Mouse (Mus musculus) limb, embryonic 15.5 days (tissue): ENCODE results near the gene Pcsk6. TPM values are rescaled to one million over a fixed set of nuclear protein-coding genes. Genes with fewer than 3 reads are reported as not detected.
A peak's percentile ranks its signal among the peaks of the same experiment; 100 is the strongest.

Experiments used
- ATAC-seq: fragments of 200-750 bp; cut with Nextera tagmentation; 2 replicates; pipeline ENCODE4 v1.8.0; 2017; ENCODE audit warnings: low read depth, moderate TSS enrichment; ENCODE audit not compliant: insufficient number of reproducible peaks, low FRiP score, low TSS enrichment
- H3K27ac ChIP-seq: fragments of 300-500 bp; sonication (generic); 2 replicates; pipeline ENCODE4 v1.5.1; 2015; ENCODE audit warnings: moderate library complexity, mild to moderate bottlenecking, inconsistent platforms
- H3K27me3 ChIP-seq: fragments of 300-500 bp; sonication (generic); 2 replicates; pipeline ENCODE4 v1.6.1; 2015; ENCODE audit warnings: inconsistent platforms
- H3K36me3 ChIP-seq: fragments of 300-500 bp; sonication (generic); 2 replicates; pipeline ENCODE4 v1.6.1; 2015; ENCODE audit warnings: inconsistent platforms
- H3K4me1 ChIP-seq: fragments of 300-500 bp; sonication (generic); 2 replicates; pipeline ENCODE4 v1.6.1; 2015; ENCODE audit warnings: inconsistent platforms
- H3K4me2 ChIP-seq: fragments of 300-500 bp; sonication (generic); 2 replicates; pipeline ENCODE4 v1.6.1; 2015; ENCODE audit warnings: mild to moderate bottlenecking, inconsistent platforms
- H3K4me3 ChIP-seq: fragments of 300-500 bp; sonication (generic); 2 replicates; pipeline ENCODE4 v1.5.1; 2015; ENCODE audit warnings: mild to moderate bottlenecking, inconsistent platforms
- H3K9ac ChIP-seq: fragments of 300-500 bp; sonication (generic); 2 replicates; pipeline ENCODE4 v1.6.1; 2015; ENCODE audit warnings: inconsistent platforms
- H3K9me3 ChIP-seq: fragments of 300-500 bp; sonication (generic); 2 replicates; pipeline ENCODE4 v1.6.1; 2016; ENCODE audit warnings: inconsistent platforms
- WGBS: fragments of 180-500 bp; shearing (Covaris S2); methylation state at CpG from one replicate; pipeline ENCODE4 v1.1.7; 2015; 5-methylcytosine and 5-hydroxymethylcytosine counted together
- polyA plus RNA-seq: library from polyadenylated mRNA; unstranded; fragments of >200 nt; fragmentation: Nextera tagmentation; extraction: Ambion mirVana; gene quantifications from 2 replicates; pipeline ENCODE4 v1.2.1, GENCODE M21; 2015

Pcsk6 gene
- polyA plus RNA-seq, 1 experiment from 2014 or later = 10.3 TPM

DNA sequence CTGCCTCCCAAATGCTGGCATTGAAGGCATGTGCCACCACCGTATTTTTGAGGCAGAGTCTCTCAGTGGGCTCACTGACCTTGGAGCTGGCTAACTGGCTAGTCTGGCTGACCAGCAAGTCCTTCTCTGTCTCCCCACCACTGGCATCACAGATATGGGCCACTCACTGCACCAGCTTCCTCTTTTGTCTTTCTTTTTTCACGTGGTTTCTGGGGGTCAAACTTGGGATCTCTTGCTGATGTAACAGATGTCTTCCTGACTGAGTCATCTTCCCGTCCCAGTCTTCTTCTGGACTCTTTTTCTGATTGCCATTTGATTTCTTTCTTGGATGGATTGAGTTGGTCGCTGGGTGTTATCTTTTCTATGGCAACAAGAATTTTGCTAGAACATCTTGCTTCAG is 93.0 kb downstream of the Pcsk6 start:
- Histone ChIP-seq H3K27me3 (no peaks in the 10 kb centered on the region), H3K4me3 (no peak overlapping the region), H3K9ac (no peak overlapping the region), H3K36me3 (0 out of 2 replicates have a peak, but pooled peaks cover 3% of the 10 kb centered on the region), H3K27ac (no peak overlapping the region), H3K4me1 (peaks cover 13% of the 10 kb centered on the region), H3K9me3 (no peaks in the 10 kb centered on the region), H3K4me2 (no peak overlapping the region)
- WGBS = 81% methylated on average over 4 of the region's 4 CpGs
- no peak for ATAC-seq

DNA sequence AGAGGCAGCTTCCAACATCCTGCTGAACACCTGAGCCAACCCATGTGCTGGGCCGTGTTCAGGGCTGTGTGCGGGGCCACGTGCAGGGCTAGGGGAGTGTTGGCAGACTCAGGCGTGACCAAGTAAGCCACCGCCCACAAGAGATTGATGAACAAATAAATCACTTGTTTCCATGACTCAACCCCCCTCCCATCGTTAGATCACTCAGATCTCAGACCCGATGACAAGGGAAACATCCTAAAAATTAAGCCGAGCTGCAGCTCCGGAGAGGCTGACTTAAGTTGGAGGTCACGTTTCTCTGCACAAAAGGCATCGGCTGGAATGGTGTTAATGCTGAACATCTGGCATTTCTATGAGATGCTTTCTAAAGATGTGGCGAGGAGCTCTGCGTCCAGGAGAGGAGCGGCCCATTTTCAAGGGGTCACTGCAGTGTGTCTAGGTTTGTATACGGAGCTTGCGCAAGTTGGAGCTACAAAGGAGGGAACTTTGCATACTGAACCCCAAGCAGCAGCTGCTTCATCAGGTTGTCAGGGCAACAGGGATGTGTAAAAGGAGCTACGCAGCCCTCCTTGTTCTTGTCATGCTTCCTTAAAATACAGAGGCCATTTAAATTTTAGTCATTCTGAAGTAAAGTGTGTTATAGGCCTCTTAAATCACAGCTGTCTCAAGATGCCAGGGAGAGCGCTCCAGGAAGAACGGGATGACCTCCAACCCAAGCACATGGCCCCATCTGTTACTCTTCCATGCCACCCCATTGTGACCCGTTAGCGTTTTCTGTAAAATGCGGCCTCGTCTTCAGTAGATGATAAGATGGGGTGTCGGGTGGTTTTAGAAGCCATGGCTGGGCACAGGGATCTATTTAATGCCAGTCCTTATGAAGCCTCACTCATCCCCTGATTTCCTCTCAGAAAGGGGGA is 94.0 kb downstream of the Pcsk6 start:
- no peaks in the 10 kb centered on the region for H3K9me3 ChIP-seq
- 0 out of 2 replicates have a peak, but pooled peaks cover 3% of the 10 kb centered on the region for H3K36me3 ChIP-seq
- H3K27ac ChIP-seq = 0 out of 2 replicates have a peak overlapping the region, but pooled peaks have one; percentile 11
- no peak; the same call in none of the 2 replicates for ATAC-seq
- H3K9ac ChIP-seq = no peak overlapping the region
- H3K4me1 ChIP-seq = peaks cover 13% of the 10 kb centered on the region
- H3K4me2 ChIP-seq = no peak overlapping the region
- no peak overlapping the region for H3K4me3 ChIP-seq
- no peaks in the 10 kb centered on the region for H3K27me3 ChIP-seq
- WGBS = 26% methylated on average over 24 of the region's 24 CpGs

DNA sequence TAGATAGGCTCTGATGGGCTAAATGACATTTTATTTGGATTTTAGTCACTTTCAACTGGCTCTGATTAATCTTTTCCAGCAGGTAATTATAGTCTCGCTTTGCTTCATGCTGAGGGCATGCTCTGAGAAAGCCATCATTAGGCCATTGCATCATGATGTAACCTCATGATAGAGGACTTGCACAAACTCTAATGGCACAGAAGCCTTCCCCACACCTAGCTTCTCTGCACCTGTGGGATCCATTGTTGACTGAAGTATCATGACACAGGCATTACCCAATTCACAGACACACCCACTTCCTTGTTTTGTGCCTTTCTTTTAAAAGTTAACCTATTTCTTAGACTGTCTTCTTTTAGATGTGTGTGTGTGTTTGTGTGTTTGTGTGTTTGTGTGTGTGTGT is 95.7 kb downstream of the Pcsk6 start:
- 78% methylated on average over 1 of the region's 1 CpGs for WGBS
- Histone ChIP-seq H3K4me1 (peaks cover 13% of the 10 kb centered on the region), H3K9me3 (no peaks in the 10 kb centered on the region), H3K36me3 (0 out of 2 replicates have a peak, but pooled peaks cover 3% of the 10 kb centered on the region), H3K9ac (no peak overlapping the region), H3K4me3 (no peak overlapping the region), H3K27me3 (no peaks in the 10 kb centered on the region), H3K27ac (no peak overlapping the region), H3K4me2 (no peak overlapping the region)
- no peak for ATAC-seq

DNA sequence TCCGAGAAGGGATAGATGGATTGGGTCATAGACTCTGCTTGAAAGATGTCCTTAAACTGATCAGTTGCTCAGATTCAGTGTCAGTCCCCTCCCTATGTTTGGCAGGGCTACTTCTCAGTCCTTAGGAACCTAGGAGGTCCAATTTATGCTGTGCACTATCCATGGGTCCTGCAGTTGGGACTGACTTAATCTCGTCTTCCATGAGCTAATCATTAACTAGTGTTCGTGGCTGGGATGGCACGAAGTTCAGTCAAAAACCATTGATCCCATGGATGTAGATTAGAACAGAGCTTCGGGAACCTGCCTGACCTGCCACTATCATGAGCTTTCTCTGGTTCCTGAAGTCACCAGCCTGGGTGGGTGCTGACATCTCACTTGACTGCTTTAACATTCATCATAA is 96.6 kb downstream of the Pcsk6 start:
- H3K27me3 ChIP-seq = no peaks in the 10 kb centered on the region
- H3K36me3 ChIP-seq = 0 out of 2 replicates have a peak, but pooled peaks cover 4% of the 10 kb centered on the region
- H3K27ac ChIP-seq = no peak overlapping the region
- no peak overlapping the region for H3K4me3 ChIP-seq
- H3K4me1 ChIP-seq = peaks cover 13% of the 10 kb centered on the region
- no peaks in the 10 kb centered on the region for H3K9me3 ChIP-seq
- ATAC-seq = no peak
- 90% methylated on average over 5 of the region's 5 CpGs for WGBS
- no peak overlapping the region for H3K9ac ChIP-seq
- no peak overlapping the region for H3K4me2 ChIP-seq

DNA sequence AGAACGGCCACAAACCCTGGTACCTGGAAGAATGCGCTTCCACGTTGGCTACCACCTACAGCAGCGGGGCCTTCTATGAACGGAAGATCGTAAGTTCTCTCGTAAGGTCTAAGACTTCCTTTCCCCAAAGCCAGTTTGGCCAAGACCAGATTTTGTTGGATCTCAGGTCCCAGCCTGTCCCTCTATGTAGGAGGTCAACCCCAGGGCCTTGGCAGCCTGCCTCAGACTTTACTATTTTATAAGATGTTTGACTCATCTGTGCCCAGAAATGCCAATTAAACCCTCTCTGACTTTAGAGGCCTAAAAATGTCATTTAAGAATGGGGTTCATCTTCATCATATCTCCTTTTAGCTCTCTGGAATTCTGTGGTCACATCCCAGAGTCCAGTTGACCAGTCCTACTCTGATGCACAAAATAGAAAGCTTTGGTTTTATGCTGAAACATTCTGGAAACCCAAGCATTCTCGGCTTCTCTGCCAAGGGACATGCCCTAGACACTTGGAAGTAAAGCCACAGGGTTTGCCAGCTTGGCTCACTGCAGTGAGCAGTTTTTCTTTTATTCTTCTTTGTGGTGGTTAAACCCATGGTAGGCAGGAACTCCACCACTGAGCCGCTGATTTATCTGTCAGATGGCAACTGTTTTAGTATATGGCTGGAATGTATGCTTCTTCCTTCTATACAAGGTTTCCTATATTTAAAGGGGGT is 97.8 kb downstream of the Pcsk6 start:
- H3K36me3 ChIP-seq = 0 out of 2 replicates have a peak, but pooled peaks cover 7% of the 10 kb centered on the region
- H3K9me3 ChIP-seq = no peaks in the 10 kb centered on the region
- no peak overlapping the region for H3K9ac ChIP-seq
- peaks cover 13% of the 10 kb centered on the region for H3K4me1 ChIP-seq
- no peak overlapping the region for H3K4me3 ChIP-seq
- no peak for ATAC-seq
- no peak overlapping the region for H3K27ac ChIP-seq
- no peaks in the 10 kb centered on the region for H3K27me3 ChIP-seq
- no peak overlapping the region for H3K4me2 ChIP-seq
- 83% methylated on average over 9 of the region's 9 CpGs for WGBS

DNA sequence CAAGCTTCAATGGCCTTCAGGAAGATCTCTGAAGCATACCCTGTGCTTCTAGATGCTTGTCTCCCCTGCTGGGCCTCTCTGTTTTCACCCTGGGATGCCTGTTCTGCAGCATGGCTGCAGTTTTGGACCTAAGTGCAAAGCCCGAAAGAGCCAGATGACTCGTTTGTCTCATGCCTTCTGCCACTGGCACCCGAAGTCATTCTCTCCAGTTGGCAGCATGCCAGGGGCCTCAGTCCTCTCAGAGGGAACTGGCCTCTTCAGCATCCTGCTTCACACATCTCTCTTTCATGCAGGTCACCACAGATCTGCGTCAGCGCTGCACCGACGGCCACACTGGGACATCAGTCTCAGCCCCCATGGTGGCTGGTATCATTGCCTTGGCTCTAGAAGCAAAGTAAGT is 101.1 kb downstream of the Pcsk6 start:
- Histone ChIP-seq H3K4me3 (no peak overlapping the region), H3K9ac (no peak overlapping the region), H3K36me3 (0 out of 2 replicates have a peak, but pooled peaks cover 4% of the 10 kb centered on the region), H3K4me2 (no peak overlapping the region), H3K27me3 (no peaks in the 10 kb centered on the region), H3K4me1 (no peaks in the 10 kb centered on the region), H3K9me3 (no peaks in the 10 kb centered on the region), H3K27ac (no peak overlapping the region)
- 77% methylated on average over 7 of the region's 7 CpGs for WGBS
- no peak for ATAC-seq

DNA sequence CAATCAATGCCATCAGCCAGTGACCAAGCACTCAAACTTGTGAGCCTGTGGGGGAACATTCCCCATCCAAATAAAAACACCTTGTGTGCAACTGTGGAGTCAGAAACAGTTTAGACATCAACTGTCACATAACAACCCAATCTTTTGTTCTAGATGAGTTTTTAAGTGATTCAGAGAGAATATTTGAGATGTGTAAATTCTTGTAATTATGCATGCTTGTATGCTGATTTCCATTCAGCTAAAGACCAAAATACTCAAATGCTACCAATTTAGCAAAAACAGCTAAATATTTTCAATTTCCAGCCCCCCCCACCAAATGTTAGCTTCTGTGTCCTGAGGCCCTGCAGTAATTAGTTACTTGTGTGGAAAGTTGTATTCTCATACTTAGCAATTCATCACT is 102.9 kb downstream of the Pcsk6 start:
- H3K4me3 ChIP-seq = no peak overlapping the region
- no peak overlapping the region for H3K27ac ChIP-seq
- no peak for ATAC-seq
- no peaks in the 10 kb centered on the region for H3K27me3 ChIP-seq
- H3K36me3 ChIP-seq = 0 out of 2 replicates have a peak, but pooled peaks cover 4% of the 10 kb centered on the region
- H3K9ac ChIP-seq = no peak overlapping the region
- H3K4me1 ChIP-seq = no peaks in the 10 kb centered on the region
- no peaks in the 10 kb centered on the region for H3K9me3 ChIP-seq
- H3K4me2 ChIP-seq = no peak overlapping the region

DNA sequence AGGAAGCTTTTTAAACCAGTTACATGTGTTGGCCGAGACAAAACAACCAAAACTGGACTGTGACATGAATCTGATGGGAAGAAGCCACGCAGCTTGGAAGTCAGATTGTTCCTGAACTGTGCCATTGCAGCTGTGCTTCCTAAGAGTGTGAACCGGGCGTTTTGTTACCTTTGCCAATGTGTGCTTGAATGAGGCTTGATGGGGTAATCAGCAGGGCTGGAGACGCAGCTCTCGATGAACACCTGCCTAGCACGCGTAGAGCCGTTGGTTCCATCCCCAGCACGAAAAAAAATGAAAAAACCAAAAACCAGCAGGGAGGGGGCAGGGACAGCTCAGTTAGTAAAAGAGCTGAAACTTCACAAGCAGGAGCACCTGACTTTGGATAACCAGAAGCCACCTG is 109.8 kb downstream of the Pcsk6 start:
- whole genome bisulfite sequencing = 63% methylated on average over 10 of the region's 10 CpGs
- Histone ChIP-seq H3K4me2 (no peak overlapping the region), H3K9me3 (no peaks in the 10 kb centered on the region), H3K27ac (no peak overlapping the region), H3K4me3 (no peak overlapping the region), H3K27me3 (no peaks in the 10 kb centered on the region), H3K9ac (no peak overlapping the region), H3K4me1 (peaks cover 4% of the 10 kb centered on the region; the same call in 1 of the 2 replicates), H3K36me3 (no peaks in the 10 kb centered on the region)
- no peak for ATAC-seq

DNA sequence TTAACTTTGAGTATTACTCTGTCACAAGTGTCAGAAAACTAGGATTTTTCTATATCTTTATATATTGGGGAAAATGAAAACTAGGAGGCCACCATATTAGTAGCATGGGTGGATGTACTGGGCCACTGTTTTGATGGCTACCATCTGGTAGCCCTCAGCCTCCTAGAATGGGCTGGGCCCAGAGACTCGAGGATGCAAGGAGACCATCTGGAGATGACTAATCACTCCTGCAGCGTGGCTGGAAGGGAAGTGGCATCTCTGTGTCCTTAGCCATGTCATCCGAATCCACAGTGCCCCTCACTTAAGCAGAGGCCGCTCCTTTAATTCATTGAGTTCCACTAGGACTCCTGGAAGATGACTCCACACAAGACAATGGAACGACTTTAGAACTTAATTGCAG is 115.8 kb downstream of the Pcsk6 start:
- Histone ChIP-seq H3K4me1 (peaks cover 43% of the 10 kb centered on the region), H3K4me2 (no peak overlapping the region), H3K9me3 (no peaks in the 10 kb centered on the region), H3K27ac (no peak overlapping the region), H3K27me3 (no peaks in the 10 kb centered on the region), H3K36me3 (no peaks in the 10 kb centered on the region), H3K4me3 (no peak overlapping the region), H3K9ac (no peak overlapping the region)
- 66% methylated on average over 5 of the region's 5 CpGs for WGBS
- ATAC-seq = no peak

DNA sequence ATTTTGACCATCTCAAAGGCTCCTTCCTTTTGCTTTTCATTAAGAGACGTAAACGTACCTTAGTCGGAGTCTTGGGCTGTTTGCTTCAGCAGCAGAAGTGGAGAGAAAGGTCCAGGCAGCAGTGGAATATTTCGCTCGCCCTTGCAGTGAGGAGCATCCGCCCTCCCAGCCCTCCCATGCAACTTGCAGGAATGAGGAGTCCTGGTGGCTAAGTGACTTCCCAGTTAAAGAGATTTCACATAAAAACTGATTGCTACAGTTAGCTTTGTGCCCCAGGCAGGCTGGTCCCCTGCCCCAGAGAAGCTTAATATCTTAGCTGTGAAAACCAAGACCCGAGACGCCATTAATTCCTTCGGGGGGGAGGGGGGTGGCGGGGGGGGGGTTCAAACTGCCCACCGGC is 116.4 kb downstream of the Pcsk6 start:
- Histone ChIP-seq H3K27me3 (no peaks in the 10 kb centered on the region), H3K36me3 (no peaks in the 10 kb centered on the region), H3K4me3 (no peak overlapping the region), H3K4me1 (peaks cover 50% of the 10 kb centered on the region), H3K4me2 (no peak overlapping the region), H3K9ac (no peak overlapping the region), H3K9me3 (no peaks in the 10 kb centered on the region), H3K27ac (no peak overlapping the region)
- ATAC-seq = no peak
- 39% methylated on average over 11 of the region's 11 CpGs for WGBS

DNA sequence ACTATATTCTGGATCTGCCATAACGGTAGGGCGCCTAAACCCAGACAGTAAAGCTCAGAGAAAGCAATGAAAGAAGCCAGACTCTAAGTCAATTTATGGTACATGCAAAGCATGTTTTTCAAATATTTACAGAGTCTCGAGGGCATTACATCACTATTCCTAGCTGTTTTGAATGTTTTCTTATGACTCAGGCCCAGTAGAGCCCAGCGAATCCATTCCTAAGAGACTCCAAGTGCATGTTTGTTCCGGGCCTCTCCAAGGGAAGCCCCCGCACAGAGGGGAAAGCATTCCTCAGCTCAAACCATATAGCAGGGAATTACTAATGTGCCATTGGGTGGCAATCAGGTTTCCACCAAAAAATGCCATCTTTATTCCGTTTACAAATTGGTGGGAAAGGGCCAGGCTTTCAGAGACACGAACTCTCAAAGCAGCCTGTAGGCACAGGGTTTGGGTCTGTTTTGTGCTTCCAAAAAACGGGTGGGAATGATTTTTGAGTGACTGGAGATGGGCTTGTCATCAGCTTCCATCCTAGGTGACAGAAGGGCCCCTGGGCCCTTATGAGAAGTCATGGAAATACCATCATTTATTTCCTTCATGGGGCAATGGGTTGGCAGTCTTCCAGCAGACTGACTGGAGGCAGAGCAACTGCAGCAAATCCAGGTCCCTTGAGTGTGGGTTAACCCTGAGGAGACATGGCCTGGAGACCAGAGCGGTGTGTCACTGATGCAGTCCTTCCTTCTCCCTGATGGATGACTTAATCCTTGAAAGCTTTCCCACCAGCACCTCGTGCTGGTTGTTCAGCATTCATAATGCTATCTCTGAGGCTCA is 117.7 kb downstream of the Pcsk6 start:
- Histone ChIP-seq H3K9ac (no peak overlapping the region), H3K4me2 (no peak overlapping the region), H3K4me1 (peaks cover 51% of the 10 kb centered on the region), H3K27ac (0 out of 2 replicates have a peak overlapping the region, but pooled peaks have one; percentile 14), H3K36me3 (no peaks in the 10 kb centered on the region; the same call in 1 of the 2 replicates), H3K9me3 (no peaks in the 10 kb centered on the region), H3K27me3 (no peaks in the 10 kb centered on the region), H3K4me3 (no peak overlapping the region)
- 33% methylated on average over 11 of the region's 11 CpGs for WGBS
- ATAC-seq = no peak
